Comparison of ENCODE assay signal across 8 mouse cellular contexts in genomic region chr10:123076245-123077023, GRCm38 (mm10). TPM values are rescaled to one million over a fixed set of nuclear protein-coding genes. Genes with fewer than 3 reads are reported as not detected.
DNase-seq lines count a peak whose midpoint lies in the region; ATAC-seq and TF ChIP-seq lines count a peak whose summit lies in the region.

Gene Mon2 (minus strand): TSS chr10:123076505.

- no peak for TF ChIP-seq CTCF in lung, postnatal 0 days (IDR thresholded peaks at IDR 0.05)

- peak within 1 kb of the TSS; percentile 93 for H3K27ac ChIP-seq in hindbrain, embryonic 10.5 days
- H3K27ac ChIP-seq in lung, postnatal 0 days (ENCODE audit: low read length): peak within 1 kb of the TSS; percentile 92

- peak within 1 kb of the TSS; percentile 67 for H3K4me2 ChIP-seq in lung, postnatal 0 days (replicated peaks; ENCODE audit: low read depth, low read length)

- peak within 1 kb of the TSS; percentile 95 for H3K9ac ChIP-seq in lung, postnatal 0 days (replicated peaks; ENCODE audit: low read depth)

- H3K4me3 ChIP-seq in hindbrain, embryonic 10.5 days: peak within 1 kb of the TSS; percentile 97
- peak within 1 kb of the TSS; percentile 96 for H3K4me3 ChIP-seq in lung, postnatal 0 days (ENCODE audit: low read depth, low read length)

- peak; percentile 53 for DNase-seq in MEL-GATA-1-ER (ENCODE audit: extremely low read depth, low read depth)
- DNase-seq in cerebellum, adult 8-10 months: peak; percentile 96
- DNase-seq in hindbrain, embryonic 10.5 days (ENCODE audit: low spot score): peak; percentile 94
- DNase-seq in layer of hippocampus, adult 9-11 months: peak; percentile 98
- peak; percentile 98 for DNase-seq in lung, postnatal 0 days (ENCODE audit: low spot score)
- DNase-seq in ovary, postnatal 14 days (ENCODE audit: low spot score): peak; percentile 90
- DNase-seq in thymus, postnatal 14 days: peak; percentile 97

- no peaks in the 10 kb centered on the region for H3K9me3 ChIP-seq in hindbrain, embryonic 10.5 days
- no peaks in the 10 kb centered on the region for H3K9me3 ChIP-seq in lung, postnatal 0 days (ENCODE audit: low read length)

- 0 out of 2 replicates have a peak, but pooled peaks have one; percentile 25 for TF ChIP-seq EP300 in lung, postnatal 0 days (IDR thresholded peaks at IDR 0.05)

- under 1% methylated on average over 58 of the region's 58 CpGs for WGBS in hindbrain, embryonic 10.5 days
- 4% methylated on average over 54 of the region's 58 CpGs for WGBS in lung, postnatal 0 days

- peak; percentile 93 for ATAC-seq in frontal cortex, adult (ENCODE audit: low TSS enrichment)
- peak; percentile 99 for ATAC-seq in lung, postnatal 0 days

- peaks cover 25% of the 10 kb centered on the region for H3K36me3 ChIP-seq in hindbrain, embryonic 10.5 days
- no peaks in the 10 kb centered on the region for H3K36me3 ChIP-seq in lung, postnatal 0 days (ENCODE audit: insufficient read depth, low read length)

- peaks cover 15% of the 10 kb centered on the region for H3K4me1 ChIP-seq in hindbrain, embryonic 10.5 days (replicated peaks)
- H3K4me1 ChIP-seq in lung, postnatal 0 days (ENCODE audit: insufficient read depth, low read depth, low read length): peaks cover 11% of the 10 kb centered on the region; the same call in 1 of the 2 replicates

- no peaks in the 10 kb centered on the region for H3K27me3 ChIP-seq in hindbrain, embryonic 10.5 days (ENCODE audit: insufficient read depth, poor library complexity, severe bottlenecking)
- H3K27me3 ChIP-seq in lung, postnatal 0 days (replicated peaks; ENCODE audit: insufficient read depth, low read length): no peaks in the 10 kb centered on the region

RNA-seq across cellular contexts. Expression of gene Mon2, which starts in this region (rescaled TPM):
- 20.8 and 24.8 TPM in 2 replicates for polyA plus RNA-seq in hindbrain, embryonic 10.5 days (2016; fragmentation: Nextera tagmentation; extraction: Ambion mirVana)
- polyA plus RNA-seq in lung, postnatal 0 days (2015; fragmentation: Nextera tagmentation; extraction: Ambion mirVana): 26.4 and 27.2 TPM in 2 replicates

Comparison
In these comparisons a context has a peak if more than half of its experiments do, and no peak if none do; other contexts are left out.
1. Peak in every context shown above with its lines: DNase-seq, ATAC-seq, H3K4me3 ChIP-seq and H3K27ac ChIP-seq.